Mouse (Mus musculus): Measurements from ENCODE around the gene Map3k13. TPM values are rescaled to one million over a fixed set of nuclear protein-coding genes. Genes with fewer than 3 reads are reported as not detected.
A peak's percentile ranks its signal among the peaks of the same experiment; 100 is the strongest.

Gene Map3k13
- total and polyA plus RNA-seq, 3 experiments = 0.62 to 0.97 (median 0.96) TPM

GRCm38 (mm10) chr16:21814861-21815668 is 20.9 kb downstream of the Map3k13 start:
- H3K4me1 ChIP-seq (ENCODE audit: control insufficient read depth, insufficient read depth, low read length) = peaks cover 2% of the 10 kb centered on the region
- no peaks in the 10 kb centered on the region for H3K36me3 ChIP-seq (ENCODE audit: control insufficient read depth, insufficient read depth, low read length)
- DNase-seq = peak in 1 of 2 experiments; percentile 25
- H3K9ac ChIP-seq (ENCODE audit: low read depth, low read length) = peak overlapping the region; percentile 65
- TF ChIP-seq CTCF (IDR thresholded peaks at IDR 0.05) = peak; percentile 95
- no peak for TF ChIP-seq POLR2A (IDR thresholded peaks at IDR 0.05; ENCODE audit: insufficient read depth, low read depth, low read length)
- H3K4me3 ChIP-seq = peak overlapping the region; percentile 35
- no peaks in the 10 kb centered on the region for H3K79me2 ChIP-seq (replicated peaks; ENCODE audit: control insufficient read depth, insufficient read depth, low read length)
- intact Hi-C loops (cut with DNase I) = loop anchor here (1.0 to 5.0 kb wide), 3 partner anchors 20 to 328 kb away; partner anchors contain the start of gene Map3k13
- H3K27ac ChIP-seq = peak overlapping the region; percentile 58
- H3K27me3 ChIP-seq (ENCODE audit: control insufficient read depth, insufficient read depth, low read length) = no peaks in the 10 kb centered on the region
- 39% methylated on average over 11 of the region's 11 CpGs for WGBS

- Histone ChIP-seq H3K36me3 (ENCODE audit: control insufficient read depth, insufficient read depth, low read length) (no peaks in the 10 kb centered on the region), H3K27ac (no peak overlapping the region), H3K27me3 (ENCODE audit: control insufficient read depth, insufficient read depth, low read length) (no peaks in the 10 kb centered on the region), H3K4me3 (no peak overlapping the region), H3K9ac (ENCODE audit: low read depth, low read length) (no peak overlapping the region), H3K79me2 (replicated peaks; ENCODE audit: control insufficient read depth, insufficient read depth, low read length) (no peaks in the 10 kb centered on the region), H3K4me1 (ENCODE audit: control insufficient read depth, insufficient read depth, low read length) (peaks cover 2% of the 10 kb centered on the region)
- intact Hi-C loops (cut with DNase I) = loop anchor here (1.0 to 2.0 kb wide), 2 partner anchors 21 to 46 kb away; partner anchors contain the start of gene Map3k13
- DNase-seq = no peak
- 70% methylated on average over 7 of the region's 7 CpGs for WGBS
- TF ChIP-seq EP300 (IDR thresholded peaks at IDR 0.05; ENCODE audit: insufficient read depth, low read depth, low read length) (no peak), CTCF (IDR thresholded peaks at IDR 0.05) (no peak), POLR2A (IDR thresholded peaks at IDR 0.05; ENCODE audit: insufficient read depth, low read depth, low read length) (no peak)
These were observed 21.5 kb downstream of the Map3k13 start for GRCm38 (mm10) chr16:21815669-21816010.

GRCm38 (mm10) chr16:21818132-21818531 is 24.0 kb downstream of the Map3k13 start:
- Histone ChIP-seq H3K27me3 (ENCODE audit: control insufficient read depth, insufficient read depth, low read length) (no peaks in the 10 kb centered on the region), H3K79me2 (replicated peaks; ENCODE audit: control insufficient read depth, insufficient read depth, low read length) (no peaks in the 10 kb centered on the region), H3K36me3 (ENCODE audit: control insufficient read depth, insufficient read depth, low read length) (no peaks in the 10 kb centered on the region), H3K4me1 (ENCODE audit: control insufficient read depth, insufficient read depth, low read length) (peaks cover 2% of the 10 kb centered on the region), H3K4me3 (no peak overlapping the region), H3K9ac (ENCODE audit: low read depth, low read length) (no peak overlapping the region), H3K27ac (peak overlapping the region; percentile 45)
- DNase-seq = peak; percentile 32 to 38
- intact Hi-C loops (cut with DNase I) = no loop called here
- no peak for TF ChIP-seq CTCF (IDR thresholded peaks at IDR 0.05)
- no peak for TF ChIP-seq POLR2A (IDR thresholded peaks at IDR 0.05; ENCODE audit: insufficient read depth, low read depth, low read length)
- TF ChIP-seq EP300 (IDR thresholded peaks at IDR 0.05; ENCODE audit: insufficient read depth, low read depth, low read length) = no peak
- WGBS = 40% methylated on average over 9 of the region's 9 CpGs

- Histone ChIP-seq H3K79me2 (replicated peaks; ENCODE audit: control insufficient read depth, insufficient read depth, low read length) (no peaks in the 10 kb centered on the region), H3K27ac (peak overlapping the region; percentile 45), H3K27me3 (ENCODE audit: control insufficient read depth, insufficient read depth, low read length) (no peaks in the 10 kb centered on the region), H3K9ac (ENCODE audit: low read depth, low read length) (no peak overlapping the region), H3K4me3 (no peak overlapping the region), H3K4me1 (ENCODE audit: control insufficient read depth, insufficient read depth, low read length) (peaks cover 2% of the 10 kb centered on the region), H3K36me3 (ENCODE audit: control insufficient read depth, insufficient read depth, low read length) (no peaks in the 10 kb centered on the region)
- WGBS = 32% methylated on average over 8 of the region's 8 CpGs
- DNase-seq = no peak
- TF ChIP-seq POLR2A (IDR thresholded peaks at IDR 0.05; ENCODE audit: insufficient read depth, low read depth, low read length) (no peak), CTCF (IDR thresholded peaks at IDR 0.05) (no peak), EP300 (IDR thresholded peaks at IDR 0.05; ENCODE audit: insufficient read depth, low read depth, low read length) (no peak)
- intact Hi-C loops (cut with DNase I) = no loop called here
These were observed 24.5 kb downstream of the Map3k13 start for GRCm38 (mm10) chr16:21818629-21819028.

- TF ChIP-seq CTCF (IDR thresholded peaks at IDR 0.05) (no peak), EP300 (IDR thresholded peaks at IDR 0.05; ENCODE audit: insufficient read depth, low read depth, low read length) (no peak), POLR2A (IDR thresholded peaks at IDR 0.05; ENCODE audit: insufficient read depth, low read depth, low read length) (no peak)
- Histone ChIP-seq H3K9ac (ENCODE audit: low read depth, low read length) (no peak overlapping the region), H3K4me1 (ENCODE audit: control insufficient read depth, insufficient read depth, low read length) (0 out of 2 replicates have a peak, but pooled peaks cover 1% of the 10 kb centered on the region), H3K27me3 (ENCODE audit: control insufficient read depth, insufficient read depth, low read length) (no peaks in the 10 kb centered on the region), H3K79me2 (replicated peaks; ENCODE audit: control insufficient read depth, insufficient read depth, low read length) (no peaks in the 10 kb centered on the region), H3K27ac (no peak overlapping the region), H3K36me3 (ENCODE audit: control insufficient read depth, insufficient read depth, low read length) (no peaks in the 10 kb centered on the region), H3K4me3 (no peak overlapping the region)
- no peak for DNase-seq
- intact Hi-C loops (cut with DNase I) = no loop called here
- 85% methylated on average over 9 of the region's 9 CpGs for WGBS
These were observed 31.5 kb downstream of the Map3k13 start for GRCm38 (mm10) chr16:21825612-21826031.

- H3K4me3 ChIP-seq = no peak overlapping the region
- no peaks in the 10 kb centered on the region for H3K36me3 ChIP-seq (ENCODE audit: control insufficient read depth, insufficient read depth, low read length)
- H3K9ac ChIP-seq (ENCODE audit: low read depth, low read length) = no peak overlapping the region
- no peaks in the 10 kb centered on the region for H3K79me2 ChIP-seq (replicated peaks; ENCODE audit: control insufficient read depth, insufficient read depth, low read length)
- no peak overlapping the region for H3K27ac ChIP-seq
- 0 out of 2 replicates have a peak, but pooled peaks cover 1% of the 10 kb centered on the region for H3K4me1 ChIP-seq (ENCODE audit: control insufficient read depth, insufficient read depth, low read length)
- DNase-seq = no peak
- H3K27me3 ChIP-seq (ENCODE audit: control insufficient read depth, insufficient read depth, low read length) = no peaks in the 10 kb centered on the region
- intact Hi-C loops (cut with DNase I) = no loop called here
- WGBS = 41% methylated on average over 4 of the region's 4 CpGs
- no peak for TF ChIP-seq CTCF (IDR thresholded peaks at IDR 0.05)
- peak; percentile 43; the same call in 1 of the 2 replicates for TF ChIP-seq EP300 (IDR thresholded peaks at IDR 0.05; ENCODE audit: insufficient read depth, low read depth, low read length)
- TF ChIP-seq POLR2A (IDR thresholded peaks at IDR 0.05; ENCODE audit: insufficient read depth, low read depth, low read length) = no peak
These were observed 33.0 kb downstream of the Map3k13 start for GRCm38 (mm10) chr16:21827153-21827552.
